Mouse (Mus musculus) lung, postnatal 0 days (tissue): Measurements from ENCODE around the gene Col6a3. TPM values are rescaled to one million over a fixed set of nuclear protein-coding genes. Genes with fewer than 3 reads are reported as not detected.

Experiments
- ATAC-seq: fragments of 200-750 bp; cut with Nextera tagmentation; 2 replicates; pipeline ENCODE4 v1.8.0; 2017; ENCODE audit warnings: moderate library complexity
- DNase-seq: peaks from one replicate; pipeline ENCODE4 v3.0.0-alpha.2; 2016; ENCODE audit warnings: low spot score
- H3K27ac ChIP-seq: fragments of 300-500 bp; sonication (generic); 2 replicates; pipeline ENCODE4 v1.5.1; 2014; ENCODE audit warnings: antibody characterized with exemption, mild to moderate bottlenecking, low read length, mixed read lengths
- H3K27me3 ChIP-seq: fragments of 300-500 bp; sonication (generic); replicated peaks from 2 replicates; pipeline ENCODE4 v1.6.1; 2014; ENCODE audit warnings: low read length, mixed read lengths; ENCODE audit not compliant: insufficient read depth
- H3K36me3 ChIP-seq: fragments of 300-500 bp; sonication (generic); 2 replicates; pipeline ENCODE4 v1.6.1; 2014; ENCODE audit warnings: low read length, mixed read lengths; ENCODE audit not compliant: insufficient read depth
- H3K4me1 ChIP-seq: fragments of 300-500 bp; sonication (generic); 2 replicates; pipeline ENCODE4 v1.6.1; 2014; ENCODE audit warnings: antibody characterized with exemption, low read depth, low read length, mixed read lengths; ENCODE audit not compliant: insufficient read depth
- H3K4me2 ChIP-seq: fragments of 300-500 bp; sonication (generic); replicated peaks from 2 replicates; pipeline ENCODE4 v1.6.1; 2014; ENCODE audit warnings: low read depth, mild to moderate bottlenecking, low read length, moderate library complexity, mixed read lengths
- H3K4me3 ChIP-seq: fragments of 300-500 bp; sonication (generic); 2 replicates; pipeline ENCODE4 v1.5.1; 2014; ENCODE audit warnings: low read depth, low read length
- H3K9ac ChIP-seq: fragments of 300-500 bp; sonication (generic); replicated peaks from 2 replicates; pipeline ENCODE4 v1.6.1; 2014; ENCODE audit warnings: low read depth, mild to moderate bottlenecking
- H3K9me3 ChIP-seq: fragments of 300-500 bp; sonication (generic); 2 replicates; pipeline ENCODE4 v1.6.1; 2016; ENCODE audit warnings: low read length, mixed read lengths
- CTCF ChIP-seq: IDR thresholded peaks from 2 replicates; pipeline ENCODE4 v1.5.1; 2016; ENCODE audit warnings: antibody characterized with exemption, mild to moderate bottlenecking
- EP300 ChIP-seq: IDR thresholded peaks from 2 replicates; pipeline ENCODE4 v1.6.1; 2016; ENCODE audit warnings: antibody characterized with exemption, mild to moderate bottlenecking, control low read depth
- WGBS: fragments of 180-500 bp; shearing (Covaris S2); extraction: QIAGEN DNeasy Blood & Tissue Kit; methylation state at CpG from one replicate; pipeline ENCODE4 v1.1.7; 2014; 5-methylcytosine and 5-hydroxymethylcytosine counted together
- polyA plus RNA-seq: library from polyadenylated mRNA; unstranded; fragments of >200 nt; fragmentation: Nextera tagmentation; extraction: Ambion mirVana; gene quantifications from 2 replicates; pipeline ENCODE4 v1.2.1, GENCODE M21; 2015

The Col6a3 gene
- polyA plus RNA-seq, 1 experiment from 2014 or later = 62.4 TPM

GRCm38 (mm10) chr1:90729466-90729865 lies 114.3 kb downstream of the Col6a3 start:
- no peaks in the 10 kb centered on the region for H3K9me3 ChIP-seq
- no peaks in the 10 kb centered on the region for H3K36me3 ChIP-seq
- H3K27ac ChIP-seq = no peak overlapping the region
- H3K4me2 ChIP-seq = no peak overlapping the region
- WGBS = 77% methylated on average over 3 of the region's 3 CpGs
- TF ChIP-seq CTCF (no peak), EP300 (no peak)
- H3K4me3 ChIP-seq = no peak overlapping the region
- no peak for ATAC-seq
- H3K4me1 ChIP-seq = no peaks in the 10 kb centered on the region
- H3K27me3 ChIP-seq = no peaks in the 10 kb centered on the region
- no peak overlapping the region for H3K9ac ChIP-seq
- DNase-seq = no peak

GRCm38 (mm10) chr1:90723754-90724153 lies 120.0 kb downstream of the Col6a3 start:
- H3K27ac ChIP-seq = no peak overlapping the region
- no peaks in the 10 kb centered on the region for H3K4me1 ChIP-seq
- H3K9ac ChIP-seq = no peak overlapping the region
- TF ChIP-seq EP300 (peak; percentile 44; the same call in 1 of the 2 replicates), CTCF (no peak)
- no peak overlapping the region for H3K4me3 ChIP-seq
- DNase-seq (peak; percentile 88), ATAC-seq (peak; percentile 44)
- no peaks in the 10 kb centered on the region for H3K27me3 ChIP-seq
- H3K4me2 ChIP-seq = no peak overlapping the region
- H3K36me3 ChIP-seq = no peaks in the 10 kb centered on the region
- no peaks in the 10 kb centered on the region for H3K9me3 ChIP-seq

GRCm38 (mm10) chr1:90723325-90723724 lies 120.4 kb downstream of the Col6a3 start:
- TF ChIP-seq EP300 (no peak), CTCF (no peak)
- Histone ChIP-seq H3K36me3 (no peaks in the 10 kb centered on the region), H3K4me1 (no peaks in the 10 kb centered on the region; the same call in 1 of the 2 replicates), H3K27ac (no peak overlapping the region), H3K9ac (no peak overlapping the region), H3K9me3 (no peaks in the 10 kb centered on the region), H3K27me3 (no peaks in the 10 kb centered on the region), H3K4me3 (no peak overlapping the region), H3K4me2 (no peak overlapping the region)
- no peak for ATAC-seq
- DNase-seq = peak; percentile 55

- Histone ChIP-seq H3K27me3 (no peaks in the 10 kb centered on the region), H3K9ac (no peak overlapping the region), H3K4me3 (no peak overlapping the region), H3K4me1 (no peaks in the 10 kb centered on the region; the same call in 1 of the 2 replicates), H3K4me2 (no peak overlapping the region), H3K36me3 (no peaks in the 10 kb centered on the region), H3K9me3 (no peaks in the 10 kb centered on the region), H3K27ac (no peak overlapping the region)
- no peak for ATAC-seq
- DNase-seq = no peak
- TF ChIP-seq CTCF = no peak
- no peak for TF ChIP-seq EP300
Observed at GRCm38 (mm10) chr1:90722021-90722420, 121.8 kb downstream of the Col6a3 start.

GRCm38 (mm10) chr1:90720610-90721241 lies 123.0 kb downstream of the Col6a3 start:
- no peaks in the 10 kb centered on the region; the same call in none of the 2 replicates for H3K4me1 ChIP-seq
- 44% methylated on average over 7 of the region's 7 CpGs for WGBS
- H3K27ac ChIP-seq = peak overlapping the region; percentile 39; the same call in 1 of the 2 replicates
- ATAC-seq (peak; percentile 22; the same call in 1 of the 2 replicates), DNase-seq (peak; percentile 71)
- no peaks in the 10 kb centered on the region for H3K36me3 ChIP-seq
- no peak overlapping the region for H3K4me3 ChIP-seq
- no peaks in the 10 kb centered on the region for H3K27me3 ChIP-seq
- H3K4me2 ChIP-seq = no peak overlapping the region
- no peaks in the 10 kb centered on the region for H3K9me3 ChIP-seq
- TF ChIP-seq CTCF (no peak), EP300 (no peak)
- no peak overlapping the region for H3K9ac ChIP-seq

GRCm38 (mm10) chr1:90718826-90719550 lies 124.8 kb downstream of the Col6a3 start:
- TF ChIP-seq EP300 (peak; percentile 45; the same call in 1 of the 2 replicates), CTCF (no peak)
- Histone ChIP-seq H3K27ac (peak overlapping the region; percentile 62; the same call in 1 of the 2 replicates), H3K27me3 (no peaks in the 10 kb centered on the region)

More at GRCm38 (mm10) chr1:90718826-90719550, 124.8 kb downstream of the Col6a3 start:
- no peaks in the 10 kb centered on the region; the same call in none of the 2 replicates for H3K4me1 ChIP-seq
- H3K9ac ChIP-seq = no peak overlapping the region
- H3K36me3 ChIP-seq = no peaks in the 10 kb centered on the region
- no peak overlapping the region for H3K4me3 ChIP-seq
- peak; percentile 60 for ATAC-seq
- peak; percentile 85 for DNase-seq
- no peak overlapping the region for H3K4me2 ChIP-seq
- WGBS = 33% methylated on average over 6 of the region's 6 CpGs
- H3K9me3 ChIP-seq = no peaks in the 10 kb centered on the region
